Mouse (Mus musculus): Measurements from ENCODE around the gene Hsd17b14.

DNA sequence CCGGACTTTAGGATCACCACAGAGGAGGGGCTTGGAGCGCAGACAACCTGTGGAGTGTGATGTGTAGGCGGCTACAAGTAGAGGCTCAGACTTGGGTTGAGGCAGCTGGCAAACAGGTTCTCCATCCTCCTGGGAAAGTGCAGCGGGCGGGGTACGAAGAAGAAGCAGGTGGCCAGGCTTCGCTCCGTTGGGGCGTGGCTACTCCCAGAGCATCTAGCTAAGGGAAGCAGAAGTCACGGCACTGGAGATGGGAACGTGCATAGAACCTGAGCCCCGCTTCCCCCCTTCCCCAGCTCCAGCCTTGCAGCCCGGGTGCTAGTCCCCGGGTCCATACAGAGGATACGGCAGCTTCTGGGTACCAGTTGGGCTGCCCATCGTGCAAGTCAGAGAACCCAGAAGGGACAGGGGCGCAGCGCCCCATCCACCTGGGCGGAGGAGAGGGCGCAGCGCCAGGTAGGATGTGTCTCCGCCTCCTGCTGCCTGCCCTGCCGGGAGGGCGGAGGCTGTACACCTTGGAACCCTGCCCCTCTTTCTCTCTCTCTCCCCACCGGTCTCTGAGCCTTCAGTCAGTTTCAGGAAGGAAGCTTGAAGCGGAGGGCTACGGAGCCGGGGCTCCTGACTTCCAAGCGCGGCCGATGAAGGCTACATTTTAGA, 62.5 kb downstream of the Hsd17b14 start, which contains the start of gene Fut1:
- TF ChIP-seq POLR2A (IDR thresholded peaks at IDR 0.05; ENCODE audit: insufficient read depth, low read depth, low read length), result no peak
- no peak for TF ChIP-seq CTCF (IDR thresholded peaks at IDR 0.05; ENCODE audit: insufficient read depth, low read depth, low read length)
